Mouse (Mus musculus) adrenal gland, postnatal 25 days (tissue): ENCODE data around the gene Otof. TPM values are rescaled to one million over a fixed set of nuclear protein-coding genes. Genes with fewer than 3 reads are reported as not detected.

ENCODE experiments used
- DNase-seq: peaks from one replicate; pipeline ENCODE4 v3.0.0; 2021; ENCODE audit warnings: mixed read lengths
- long read RNA-seq: library from polyadenylated mRNA; stranded (forward); transcript quantifications from one replicate; pipeline ENCODE4 v2.0.0, GENCODE M21; 2021
- total RNA-seq: library from RNA; stranded (reverse); gene quantifications from 2 replicates; pipeline ENCODE4 v1.2.3, GENCODE M21; 2021

Otof gene
- total RNA-seq: 0.09 TPM in 1 of 2 replicates, not detected in the other
- long read RNA-seq: 0 reads

GRCm38 (mm10) chr5:30461821-30462220 lies at the start of gene Otof:
Gene Otof, minus strand, starts transcription at chr5:30461932.
- DNase-seq: peak; percentile 20

- no peak for DNase-seq
Observed at GRCm38 (mm10) chr5:30497299-30497698, 35.6 kb upstream of the Otof start.

- no peak for DNase-seq
Observed at GRCm38 (mm10) chr5:30496821-30497220, 35.1 kb upstream of the Otof start.

GRCm38 (mm10) chr5:30495288-30495687 lies 33.6 kb upstream of the Otof start:
- DNase-seq: no peak

GRCm38 (mm10) chr5:30494606-30495005 lies 32.9 kb upstream of the Otof start:
- DNase-seq: no peak

- no peak for DNase-seq
Observed at GRCm38 (mm10) chr5:30493723-30494122, 32.0 kb upstream of the Otof start.

- DNase-seq: no peak
Observed at GRCm38 (mm10) chr5:30490845-30491244, 29.1 kb upstream of the Otof start.

- no peak for DNase-seq
Observed at GRCm38 (mm10) chr5:30490215-30490614, 28.5 kb upstream of the Otof start.

GRCm38 (mm10) chr5:30485136-30485535 lies 23.4 kb upstream of the Otof start:
- peak; percentile 16 for DNase-seq

- no peak for DNase-seq
Observed at GRCm38 (mm10) chr5:30484591-30484990, 22.9 kb upstream of the Otof start.

- peak; percentile 12 for DNase-seq
Observed at GRCm38 (mm10) chr5:30483533-30483932, 21.8 kb upstream of the Otof start.

GRCm38 (mm10) chr5:30482319-30482718 lies 20.6 kb upstream of the Otof start:
- peak; percentile 69 for DNase-seq

- DNase-seq: no peak
Observed at GRCm38 (mm10) chr5:30476534-30476933, 14.8 kb upstream of the Otof start.

GRCm38 (mm10) chr5:30472148-30472547 lies 10.4 kb upstream of the Otof start:
- no peak for DNase-seq

- no peak for DNase-seq
Observed at GRCm38 (mm10) chr5:30470454-30470853, 8.7 kb upstream of the Otof start.

- DNase-seq: no peak
Observed at GRCm38 (mm10) chr5:30466315-30466714, 4.6 kb upstream of the Otof start.

GRCm38 (mm10) chr5:30465861-30466260 lies 4.1 kb upstream of the Otof start, which contains the start of gene 1700001C02Rik:
Gene 1700001C02Rik, plus strand, starts transcription at chr5:30466047.
- no peak for DNase-seq

GRCm38 (mm10) chr5:30460155-30460554 lies 1.6 kb downstream of the Otof start:
- DNase-seq: no peak

- DNase-seq: no peak
Observed at GRCm38 (mm10) chr5:30456056-30456455, 5.7 kb downstream of the Otof start.

GRCm38 (mm10) chr5:30444327-30444895 lies 17.3 kb downstream of the Otof start:
- no peak for DNase-seq

- DNase-seq: no peak
Observed at GRCm38 (mm10) chr5:30442196-30442595, 19.5 kb downstream of the Otof start.

- DNase-seq: no peak
Observed at GRCm38 (mm10) chr5:30440308-30440906, 21.3 kb downstream of the Otof start.

GRCm38 (mm10) chr5:30438931-30439330 lies 22.8 kb downstream of the Otof start:
- no peak for DNase-seq

- DNase-seq: no peak
Observed at GRCm38 (mm10) chr5:30427406-30427805, 34.3 kb downstream of the Otof start.
